Mouse (Mus musculus) embryonic fibroblast, embryonic 13.5 days (primary cell): ENCODE results near the gene Sebox.

Experiments used
- CTCF ChIP-seq: IDR thresholded peaks from 2 replicates; pipeline ENCODE4 v1.5.1; 2011; ENCODE audit warnings: mild to moderate bottlenecking, control low read depth, low read length, moderate library complexity, borderline replicate concordance; ENCODE audit not compliant: insufficient read depth
- POLR2A ChIP-seq: IDR thresholded peaks from 2 replicates; pipeline ENCODE4 v1.6.1; 2011; ENCODE audit warnings: low read depth, mild to moderate bottlenecking, control low read depth, low read length, moderate library complexity

DNA sequence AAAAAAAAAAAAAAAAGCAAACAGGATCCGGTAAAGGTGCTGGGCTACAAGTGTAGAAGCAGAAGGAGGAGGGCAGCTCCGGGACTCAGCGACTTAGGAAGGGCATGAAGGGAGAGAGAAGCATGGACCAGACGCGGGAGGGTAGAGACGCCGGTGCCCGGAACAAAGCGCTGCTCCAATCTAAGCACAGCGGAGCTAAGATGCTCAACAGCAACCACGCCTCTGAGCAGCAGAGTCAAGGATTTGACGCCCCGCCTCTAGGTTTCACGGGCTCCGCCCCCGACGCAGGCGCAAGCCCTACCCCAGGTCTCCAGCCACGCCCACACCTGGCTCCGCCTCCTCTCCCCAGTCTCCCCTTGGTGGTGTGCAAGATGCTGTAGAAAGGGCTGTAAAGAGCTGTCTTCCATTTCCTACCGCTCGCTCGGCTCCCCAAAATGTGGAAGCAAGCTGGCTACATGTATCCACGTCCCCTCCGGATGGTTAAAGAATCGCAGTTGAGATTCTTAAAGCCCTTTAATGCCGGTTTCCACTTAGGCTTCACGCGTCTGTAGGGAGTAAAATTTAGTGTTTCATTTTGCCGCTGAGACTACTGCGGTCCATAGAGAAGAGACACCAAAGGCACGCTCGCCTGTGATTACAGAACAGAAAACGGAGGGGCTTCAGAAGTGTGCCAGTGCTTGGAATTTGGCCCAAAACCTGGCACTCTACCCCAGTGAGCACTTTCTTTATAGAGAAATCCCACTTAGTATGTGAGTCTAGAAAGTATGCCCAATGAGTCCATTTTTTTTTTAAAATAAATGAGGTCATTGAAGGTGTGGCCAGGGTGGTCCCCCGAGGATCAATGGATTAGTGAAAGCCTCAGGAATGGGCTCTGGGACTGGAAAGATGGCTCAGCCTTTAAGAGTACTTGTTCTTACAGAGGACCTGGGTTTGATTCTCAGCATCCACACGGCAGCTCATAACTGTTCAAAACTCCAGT lies 5.4 kb upstream of the Sebox start, which contains the start of gene Sarm1:
- TF ChIP-seq CTCF = no peak
- TF ChIP-seq POLR2A = peak; percentile 67; the same call in 1 of the 2 replicates
